Mouse (Mus musculus): Measurements from ENCODE around the gene Sik2.

Gene Sik2

GRCm38 (mm10) chr9:51008841-51009655, at the start of gene Sik2:
TSS of gene Sik2 (minus strand) at chr9:51009073.
- peak; percentile 100 for DNase-seq

- peak; percentile 95 for DNase-seq
These were observed 47.8 kb upstream of the Sik2 start for GRCm38 (mm10) chr9:51056360-51057324.

- DNase-seq, result no peak
These were observed 43.3 kb upstream of the Sik2 start for GRCm38 (mm10) chr9:51052180-51052579.

GRCm38 (mm10) chr9:51042136-51042535, 33.3 kb upstream of the Sik2 start:
- no peak for DNase-seq

- DNase-seq, result no peak
These were observed 32.7 kb upstream of the Sik2 start for GRCm38 (mm10) chr9:51041491-51041980.

- DNase-seq, result no peak
These were observed 24.1 kb upstream of the Sik2 start for GRCm38 (mm10) chr9:51032785-51033529.

GRCm38 (mm10) chr9:51032291-51032690, 23.4 kb upstream of the Sik2 start:
- no peak for DNase-seq

GRCm38 (mm10) chr9:51031603-51032002, 22.7 kb upstream of the Sik2 start:
- peak; percentile 81 for DNase-seq

GRCm38 (mm10) chr9:51030147-51030546, 21.3 kb upstream of the Sik2 start:
- DNase-seq, result peak; percentile 87

GRCm38 (mm10) chr9:51026952-51027351, 18.1 kb upstream of the Sik2 start:
- no peak for DNase-seq

GRCm38 (mm10) chr9:51021123-51021795, 12.4 kb upstream of the Sik2 start:
- DNase-seq, result no peak

GRCm38 (mm10) chr9:51020351-51020750, 11.5 kb upstream of the Sik2 start:
- no peak for DNase-seq

GRCm38 (mm10) chr9:51019670-51020069, 10.8 kb upstream of the Sik2 start:
- DNase-seq, result no peak

GRCm38 (mm10) chr9:51015732-51016131, 6.9 kb upstream of the Sik2 start:
- DNase-seq, result no peak

GRCm38 (mm10) chr9:51013644-51014043, 4.8 kb upstream of the Sik2 start:
- DNase-seq, result no peak

GRCm38 (mm10) chr9:51009656-51009950, 730 bp upstream of the Sik2 start:
- no peak for DNase-seq

- no peak for DNase-seq
These were observed 619 bp downstream of the Sik2 start for GRCm38 (mm10) chr9:51008068-51008840.

GRCm38 (mm10) chr9:51007726-51008067, 1.2 kb downstream of the Sik2 start:
- no peak for DNase-seq

- peak; percentile 93 for DNase-seq
These were observed 2.0 kb downstream of the Sik2 start for GRCm38 (mm10) chr9:51006846-51007245.

- no peak for DNase-seq
These were observed 4.8 kb downstream of the Sik2 start for GRCm38 (mm10) chr9:51004062-51004461.

GRCm38 (mm10) chr9:50986677-50987076, 22.2 kb downstream of the Sik2 start:
- no peak for DNase-seq

- DNase-seq, result peak; percentile 90
These were observed 22.8 kb downstream of the Sik2 start for GRCm38 (mm10) chr9:50986123-50986522.

All from heart, adult 11 months (tissue).